Mouse (Mus musculus): Measurements from ENCODE around the gene Gas8. TPM values are rescaled to one million over a fixed set of nuclear protein-coding genes. Genes with fewer than 3 reads are reported as not detected.

Gene Gas8
- polyA plus RNA-seq, 1 experiment = 24.4 TPM

GRCm38 (mm10) chr8:123507153-123507552, 11.5 kb upstream of the Gas8 start:
- TF ChIP-seq GATA1 (IDR thresholded peaks at IDR 0.05; ENCODE audit: low read length) = peak; percentile 18

GRCm38 (mm10) chr8:123510819-123511218, 7.8 kb upstream of the Gas8 start:
- no peak for TF ChIP-seq GATA1 (IDR thresholded peaks at IDR 0.05; ENCODE audit: low read length)

- TF ChIP-seq GATA1 (IDR thresholded peaks at IDR 0.05; ENCODE audit: low read length) = no peak
Observed at GRCm38 (mm10) chr8:123514136-123514535, 4.5 kb upstream of the Gas8 start.

- TF ChIP-seq GATA1 (IDR thresholded peaks at IDR 0.05; ENCODE audit: low read length) = no peak
Observed at GRCm38 (mm10) chr8:123514781-123515539, 3.7 kb upstream of the Gas8 start, which contains the start of gene Dbndd1. Dbndd1 (minus strand) TSS chr8:123515463.

GRCm38 (mm10) chr8:123515540-123515897, 3.1 kb upstream of the Gas8 start:
- no peak for TF ChIP-seq GATA1 (IDR thresholded peaks at IDR 0.05; ENCODE audit: low read length)

GRCm38 (mm10) chr8:123516596-123516995, 2.0 kb upstream of the Gas8 start:
- no peak for TF ChIP-seq GATA1 (IDR thresholded peaks at IDR 0.05; ENCODE audit: low read length)

- no peak for TF ChIP-seq GATA1 (IDR thresholded peaks at IDR 0.05; ENCODE audit: low read length)
Observed at GRCm38 (mm10) chr8:123518172-123518571, 462 bp upstream of the Gas8 start.

GRCm38 (mm10) chr8:123527720-123528489, 9.3 kb downstream of the Gas8 start:
- no peak for TF ChIP-seq GATA1 (IDR thresholded peaks at IDR 0.05; ENCODE audit: low read length)

GRCm38 (mm10) chr8:123536242-123536989, 17.8 kb downstream of the Gas8 start:
- no peak for TF ChIP-seq GATA1 (IDR thresholded peaks at IDR 0.05; ENCODE audit: low read length)

- no peak for TF ChIP-seq GATA1 (IDR thresholded peaks at IDR 0.05; ENCODE audit: low read length)
Observed at GRCm38 (mm10) chr8:123536990-123537380, 18.4 kb downstream of the Gas8 start.

Other genes starting within 250 kb of the Gas8 start
- gene Fanca, start 200.3 kb upstream of the Gas8 start, polyA plus RNA-seq (2012) = 51.2 and 55.3 TPM in 2 replicates
- 0.22 and 0.26 TPM in 2 replicates for gene Spire2, start 186.1 kb upstream of the Gas8 start, polyA plus RNA-seq (2012)
- 96.6 and 104 TPM in 2 replicates for gene Tcf25, start 145.1 kb upstream of the Gas8 start, polyA plus RNA-seq (2012)
- 0.02 and 0.03 TPM in 2 replicates for gene Mc1r, start 111.7 kb upstream of the Gas8 start, polyA plus RNA-seq (2012)
- gene Tubb3, start 107.4 kb upstream of the Gas8 start, polyA plus RNA-seq (2012) = 0.59 and 0.68 TPM in 2 replicates
- 6.4 and 13.0 TPM in 2 replicates for gene Def8, start 95.3 kb upstream of the Gas8 start, polyA plus RNA-seq (2012)
- 25.4 and 27.4 TPM in 2 replicates for gene Afg3l1, start 40.9 kb upstream of the Gas8 start, polyA plus RNA-seq (2012)
- not detected in 2 replicates for gene Dbndd1, start 3.4 kb upstream of the Gas8 start, polyA plus RNA-seq (2012)
- gene Rhou, start 135.1 kb downstream of the Gas8 start, polyA plus RNA-seq (2012) = not detected in 2 replicates

Measured in G1E-ER4 (cell line).